Mouse (Mus musculus) heart, embryonic 15.5 days (tissue): Measurements from ENCODE around the gene Smdt1. TPM values are rescaled to one million over a fixed set of nuclear protein-coding genes. Genes with fewer than 3 reads are reported as not detected.

Experiments used
- ATAC-seq: fragments of 200-750 bp; cut with Nextera tagmentation; replicated peaks from 2 replicates; pipeline ENCODE4 v1.8.0; 2017; ENCODE audit warnings: low read depth, moderate TSS enrichment; ENCODE audit not compliant: insufficient number of reproducible peaks, insufficient read depth, low FRiP score
- H3K27ac ChIP-seq: fragments of 300-500 bp; sonication (generic); 2 replicates; pipeline ENCODE4 v1.5.1; 2015; ENCODE audit warnings: mild to moderate bottlenecking, inconsistent platforms
- H3K27me3 ChIP-seq: fragments of 300-500 bp; sonication (generic); 2 replicates; pipeline ENCODE4 v1.6.1; 2015; ENCODE audit warnings: inconsistent platforms
- H3K36me3 ChIP-seq: fragments of 300-500 bp; sonication (generic); 2 replicates; pipeline ENCODE4 v1.6.1; 2015; ENCODE audit warnings: mild to moderate bottlenecking, inconsistent platforms
- H3K4me1 ChIP-seq: fragments of 300-500 bp; sonication (generic); replicated peaks from 2 replicates; pipeline ENCODE4 v1.6.1; 2015; ENCODE audit warnings: inconsistent platforms
- H3K4me2 ChIP-seq: fragments of 300-500 bp; sonication (generic); 2 replicates; pipeline ENCODE4 v1.6.1; 2015; ENCODE audit warnings: inconsistent platforms, mild to moderate bottlenecking, moderate library complexity
- H3K4me3 ChIP-seq: fragments of 300-500 bp; sonication (generic); 2 replicates; pipeline ENCODE4 v1.5.1; 2015; ENCODE audit warnings: mild to moderate bottlenecking, inconsistent platforms
- H3K9ac ChIP-seq: fragments of 300-500 bp; sonication (generic); 2 replicates; pipeline ENCODE4 v1.6.1; 2015; ENCODE audit warnings: mild to moderate bottlenecking, inconsistent platforms
- H3K9me3 ChIP-seq: fragments of 300-500 bp; sonication (generic); replicated peaks from 2 replicates; pipeline ENCODE4 v1.6.1; 2016; ENCODE audit warnings: inconsistent platforms
- WGBS: fragments of 180-500 bp; shearing (Covaris S2); methylation state at CpG from one replicate; pipeline ENCODE4 v1.1.7; 2015; ENCODE audit warnings: mixed read lengths; 5-methylcytosine and 5-hydroxymethylcytosine counted together
- polyA plus RNA-seq: library from polyadenylated mRNA; unstranded; fragments of >200 nt; fragmentation: Nextera tagmentation; extraction: Ambion mirVana; gene quantifications from 2 replicates; pipeline ENCODE4 v1.2.1, GENCODE M21; 2015

Gene Smdt1
- polyA plus RNA-seq, 1 experiment from 2014 or later = 337 TPM

GRCm38 (mm10) chr15:82343368-82344287 is 4.9 kb downstream of the Smdt1 start:
- Histone ChIP-seq H3K9ac (no peak overlapping the region), H3K27me3 (no peaks in the 10 kb centered on the region), H3K9me3 (no peaks in the 10 kb centered on the region), H3K4me3 (no peak overlapping the region), H3K27ac (no peak overlapping the region), H3K4me1 (peaks cover 36% of the 10 kb centered on the region), H3K4me2 (no peak overlapping the region), H3K36me3 (peaks cover 10% of the 10 kb centered on the region)
- ATAC-seq = no peak
- 87% methylated on average over 27 of the region's 27 CpGs for WGBS

GRCm38 (mm10) chr15:82344971-82345370 is 6.2 kb downstream of the Smdt1 start:
- H3K4me2 ChIP-seq = no peak overlapping the region
- H3K9me3 ChIP-seq = no peaks in the 10 kb centered on the region
- H3K36me3 ChIP-seq = peaks cover 23% of the 10 kb centered on the region
- H3K9ac ChIP-seq = no peak overlapping the region
- peaks cover 32% of the 10 kb centered on the region for H3K4me1 ChIP-seq
- no peak overlapping the region for H3K4me3 ChIP-seq
- 0 out of 2 replicates have a peak overlapping the region, but pooled peaks have one; percentile 17 for H3K27ac ChIP-seq
- no peaks in the 10 kb centered on the region for H3K27me3 ChIP-seq
- 83% methylated on average over 6 of the region's 6 CpGs for WGBS
- ATAC-seq = no peak

- H3K4me1 ChIP-seq = peaks cover 26% of the 10 kb centered on the region
- WGBS = under 1% methylated on average over 51 of the region's 51 CpGs
- peaks cover 33% of the 10 kb centered on the region for H3K36me3 ChIP-seq
- H3K9ac ChIP-seq = peak overlapping the region; percentile 80
- peak; percentile 96 for ATAC-seq
- no peaks in the 10 kb centered on the region for H3K27me3 ChIP-seq
- H3K4me2 ChIP-seq = peak overlapping the region; percentile 73
- H3K9me3 ChIP-seq = no peaks in the 10 kb centered on the region
- H3K27ac ChIP-seq = peak overlapping the region; percentile 90
- H3K4me3 ChIP-seq = peak overlapping the region; percentile 75
These were observed 7.2 kb downstream of the Smdt1 start for GRCm38 (mm10) chr15:82345820-82346470.

- H3K36me3 ChIP-seq = peaks cover 35% of the 10 kb centered on the region
- peak overlapping the region; percentile 39 for H3K9ac ChIP-seq
- peaks cover 22% of the 10 kb centered on the region for H3K4me1 ChIP-seq
- no peaks in the 10 kb centered on the region for H3K27me3 ChIP-seq
- ATAC-seq = no peak
- peak overlapping the region; percentile 90 for H3K27ac ChIP-seq
- 43% methylated on average over 14 of the region's 14 CpGs for whole genome bisulfite sequencing
- no peaks in the 10 kb centered on the region for H3K9me3 ChIP-seq
- peak overlapping the region; percentile 75 for H3K4me3 ChIP-seq
- H3K4me2 ChIP-seq = peak overlapping the region; percentile 73
These were observed 8.0 kb downstream of the Smdt1 start for GRCm38 (mm10) chr15:82346580-82347302.

- peaks cover 35% of the 10 kb centered on the region for H3K36me3 ChIP-seq
These were observed 8.5 kb downstream of the Smdt1 start for GRCm38 (mm10) chr15:82347303-82347676.

GRCm38 (mm10) chr15:82347852-82348251 is 9.1 kb downstream of the Smdt1 start:
- Histone ChIP-seq H3K4me3 (no peak overlapping the region), H3K27me3 (no peaks in the 10 kb centered on the region), H3K9ac (no peak overlapping the region), H3K27ac (no peak overlapping the region), H3K4me2 (peak overlapping the region; percentile 73; the same call in 1 of the 2 replicates), H3K9me3 (no peaks in the 10 kb centered on the region), H3K4me1 (peaks cover 27% of the 10 kb centered on the region), H3K36me3 (peaks cover 35% of the 10 kb centered on the region)
- no peak for ATAC-seq
- WGBS = 92% methylated on average over 12 of the region's 12 CpGs

More at GRCm38 (mm10) chr15:82347303-82347676, 8.5 kb downstream of the Smdt1 start:
- Histone ChIP-seq H3K4me1 (peaks cover 23% of the 10 kb centered on the region), H3K9me3 (no peaks in the 10 kb centered on the region), H3K4me3 (peak overlapping the region; percentile 75), H3K4me2 (peak overlapping the region; percentile 73), H3K27ac (peak overlapping the region; percentile 90), H3K27me3 (no peaks in the 10 kb centered on the region), H3K9ac (peak overlapping the region; percentile 39)
- ATAC-seq = no peak
- 72% methylated on average over 4 of the region's 4 CpGs for WGBS

GRCm38 (mm10) chr15:82348258-82348998 is 9.7 kb downstream of the Smdt1 start:
- H3K4me2 ChIP-seq = no peak overlapping the region
- WGBS = 84% methylated on average over 8 of the region's 8 CpGs
- peaks cover 33% of the 10 kb centered on the region for H3K4me1 ChIP-seq

GRCm38 (mm10) chr15:82348999-82349341 is 10.2 kb downstream of the Smdt1 start:
- WGBS = 91% methylated on average over 2 of the region's 2 CpGs
- no peaks in the 10 kb centered on the region for H3K27me3 ChIP-seq
- H3K4me2 ChIP-seq = no peak overlapping the region
- no peak for ATAC-seq
- no peak overlapping the region for H3K27ac ChIP-seq
- no peak overlapping the region for H3K9ac ChIP-seq
- H3K9me3 ChIP-seq = no peaks in the 10 kb centered on the region
- peaks cover 34% of the 10 kb centered on the region for H3K4me1 ChIP-seq
- no peak overlapping the region for H3K4me3 ChIP-seq
- H3K36me3 ChIP-seq = peaks cover 35% of the 10 kb centered on the region

More at GRCm38 (mm10) chr15:82348258-82348998, 9.7 kb downstream of the Smdt1 start:
- Histone ChIP-seq H3K4me3 (no peak overlapping the region), H3K27ac (no peak overlapping the region), H3K9ac (no peak overlapping the region), H3K27me3 (no peaks in the 10 kb centered on the region), H3K36me3 (peaks cover 35% of the 10 kb centered on the region), H3K9me3 (no peaks in the 10 kb centered on the region)
- ATAC-seq = no peak

- H3K4me3 ChIP-seq = no peak overlapping the region
- no peak for ATAC-seq
- H3K4me2 ChIP-seq = no peak overlapping the region
- no peaks in the 10 kb centered on the region for H3K9me3 ChIP-seq
- no peak overlapping the region for H3K9ac ChIP-seq
- no peaks in the 10 kb centered on the region for H3K27me3 ChIP-seq
- peaks cover 35% of the 10 kb centered on the region for H3K36me3 ChIP-seq
- H3K27ac ChIP-seq = no peak overlapping the region
- H3K4me1 ChIP-seq = peaks cover 37% of the 10 kb centered on the region
- 80% methylated on average over 4 of the region's 4 CpGs for WGBS
These were observed 11.6 kb downstream of the Smdt1 start for GRCm38 (mm10) chr15:82350349-82350748.

GRCm38 (mm10) chr15:82351480-82351879 is 12.7 kb downstream of the Smdt1 start:
- H3K9me3 ChIP-seq = no peaks in the 10 kb centered on the region
- peaks cover 35% of the 10 kb centered on the region for H3K36me3 ChIP-seq
- no peaks in the 10 kb centered on the region for H3K27me3 ChIP-seq
- H3K9ac ChIP-seq = no peak overlapping the region
- H3K4me1 ChIP-seq = peaks cover 37% of the 10 kb centered on the region
- ATAC-seq = no peak
- no peak overlapping the region for H3K4me3 ChIP-seq
- no peak overlapping the region for H3K27ac ChIP-seq
- WGBS = 53% methylated on average over 3 of the region's 3 CpGs
- no peak overlapping the region for H3K4me2 ChIP-seq
